Mouse (Mus musculus) hindbrain, embryonic 12.5 days (tissue): ENCODE results near the gene Cdyl2. TPM values are rescaled to one million over a fixed set of nuclear protein-coding genes. Genes with fewer than 3 reads are reported as not detected.

ENCODE experiments used
- ATAC-seq: fragments of 200-750 bp; cut with Nextera tagmentation; 2 replicates; pipeline ENCODE4 v1.8.0; 2017; ENCODE audit warnings: moderate TSS enrichment; ENCODE audit not compliant: low FRiP score
- H3K27ac ChIP-seq: fragments of 300-500 bp; sonication (generic); 2 replicates; pipeline ENCODE4 v1.5.1; 2016; ENCODE audit warnings: mild to moderate bottlenecking
- H3K27me3 ChIP-seq: fragments of 300-500 bp; sonication (generic); 2 replicates; pipeline ENCODE4 v1.6.1; 2016; ENCODE audit warnings: mild to moderate bottlenecking
- H3K36me3 ChIP-seq: fragments of 300-500 bp; sonication (generic); 2 replicates; pipeline ENCODE4 v1.6.1; 2016; ENCODE audit warnings: mild to moderate bottlenecking
- H3K4me1 ChIP-seq: fragments of 300-500 bp; sonication (generic); 2 replicates; pipeline ENCODE4 v1.6.1; 2016
- H3K4me2 ChIP-seq: fragments of 300-500 bp; sonication (generic); replicated peaks from 2 replicates; pipeline ENCODE4 v1.6.1; 2016; ENCODE audit warnings: mild to moderate bottlenecking
- H3K4me3 ChIP-seq: fragments of 300-500 bp; sonication (generic); 2 replicates; pipeline ENCODE4 v1.5.1; 2016; ENCODE audit warnings: mild to moderate bottlenecking
- H3K9ac ChIP-seq: fragments of 300-500 bp; sonication (generic); 2 replicates; pipeline ENCODE4 v1.6.1; 2016; ENCODE audit warnings: mild to moderate bottlenecking, moderate library complexity
- H3K9me3 ChIP-seq: fragments of 300-500 bp; sonication (generic); replicated peaks from 2 replicates; pipeline ENCODE4 v1.6.1; 2016; ENCODE audit warnings: mild to moderate bottlenecking
- WGBS: fragments of 180-500 bp; shearing (Covaris S2); methylation state at CpG from one replicate; pipeline ENCODE4 v1.1.7; 2016; 5-methylcytosine and 5-hydroxymethylcytosine counted together
- polyA plus RNA-seq: library from polyadenylated mRNA; unstranded; fragments of >200 nt; fragmentation: Nextera tagmentation; extraction: Ambion mirVana; gene quantifications from 2 replicates; pipeline ENCODE4 v1.2.1, GENCODE M21; 2016

Cdyl2 gene
- 7.0 and 8.8 TPM in 2 replicates for polyA plus RNA-seq

GRCm38 (mm10) chr8:116732684-116733647 lies at the start of gene Cdyl2:
TSS of gene Cdyl2 (minus strand) at chr8:116732991.
- H3K4me1 ChIP-seq = peaks cover 8% of the 10 kb centered on the region
- H3K36me3 ChIP-seq = 0 out of 2 replicates have a peak, but pooled peaks cover 5% of the 10 kb centered on the region
- H3K4me2 ChIP-seq = peak within 1 kb of the TSS; percentile 84
- H3K9ac ChIP-seq = peak within 1 kb of the TSS; percentile 89
- peak within 1 kb of the TSS; percentile 85 for H3K27ac ChIP-seq
- peak; percentile 91 for ATAC-seq
- H3K9me3 ChIP-seq = peaks cover 6% of the 10 kb centered on the region; the same call in 1 of the 2 replicates
- H3K27me3 ChIP-seq = peaks cover 21% of the 10 kb centered on the region
- under 1% methylated on average over 71 of the region's 129 CpGs for WGBS
- H3K4me3 ChIP-seq = peak within 1 kb of the TSS; percentile 82

GRCm38 (mm10) chr8:116780594-116780993 lies 47.8 kb upstream of the Cdyl2 start:
- 78% methylated on average over 8 of the region's 8 CpGs for WGBS
- H3K4me3 ChIP-seq = no peak overlapping the region
- H3K36me3 ChIP-seq = no peaks in the 10 kb centered on the region
- no peaks in the 10 kb centered on the region for H3K4me1 ChIP-seq
- H3K27ac ChIP-seq = no peak overlapping the region
- no peak for ATAC-seq
- no peaks in the 10 kb centered on the region for H3K9me3 ChIP-seq
- no peaks in the 10 kb centered on the region for H3K27me3 ChIP-seq
- H3K4me2 ChIP-seq = no peak overlapping the region
- no peak overlapping the region for H3K9ac ChIP-seq

GRCm38 (mm10) chr8:116774220-116774619 lies 41.4 kb upstream of the Cdyl2 start:
- no peaks in the 10 kb centered on the region for H3K9me3 ChIP-seq
- ATAC-seq = no peak
- H3K4me1 ChIP-seq = no peaks in the 10 kb centered on the region
- WGBS = 91% methylated on average over 5 of the region's 5 CpGs
- H3K4me3 ChIP-seq = no peak overlapping the region
- H3K36me3 ChIP-seq = no peaks in the 10 kb centered on the region
- no peaks in the 10 kb centered on the region for H3K27me3 ChIP-seq
- H3K4me2 ChIP-seq = no peak overlapping the region
- no peak overlapping the region for H3K9ac ChIP-seq
- no peak overlapping the region for H3K27ac ChIP-seq

GRCm38 (mm10) chr8:116772727-116773126 lies 39.9 kb upstream of the Cdyl2 start:
- no peaks in the 10 kb centered on the region for H3K9me3 ChIP-seq
- H3K27ac ChIP-seq = no peak overlapping the region
- no peaks in the 10 kb centered on the region for H3K27me3 ChIP-seq
- no peaks in the 10 kb centered on the region for H3K4me1 ChIP-seq
- no peak overlapping the region for H3K4me3 ChIP-seq
- no peak overlapping the region for H3K9ac ChIP-seq
- no peak overlapping the region for H3K4me2 ChIP-seq
- H3K36me3 ChIP-seq = no peaks in the 10 kb centered on the region
- WGBS = 84% methylated on average over 9 of the region's 9 CpGs
- no peak for ATAC-seq

GRCm38 (mm10) chr8:116771797-116772343 lies 39.1 kb upstream of the Cdyl2 start:
- no peaks in the 10 kb centered on the region for H3K9me3 ChIP-seq
- H3K9ac ChIP-seq = no peak overlapping the region
- no peak overlapping the region for H3K27ac ChIP-seq
- WGBS = 79% methylated on average over 7 of the region's 7 CpGs
- ATAC-seq = no peak
- H3K36me3 ChIP-seq = no peaks in the 10 kb centered on the region
- H3K4me2 ChIP-seq = no peak overlapping the region
- H3K4me3 ChIP-seq = no peak overlapping the region
- H3K27me3 ChIP-seq = no peaks in the 10 kb centered on the region
- no peaks in the 10 kb centered on the region for H3K4me1 ChIP-seq

GRCm38 (mm10) chr8:116770756-116771155 lies 38.0 kb upstream of the Cdyl2 start:
- H3K27ac ChIP-seq = no peak overlapping the region
- ATAC-seq = no peak
- 77% methylated on average over 12 of the region's 12 CpGs for WGBS

GRCm38 (mm10) chr8:116756174-116756573 lies 23.4 kb upstream of the Cdyl2 start:
- no peaks in the 10 kb centered on the region for H3K27me3 ChIP-seq
- 65% methylated on average over 3 of the region's 3 CpGs for WGBS
- H3K27ac ChIP-seq = no peak overlapping the region
- no peaks in the 10 kb centered on the region for H3K9me3 ChIP-seq
- no peaks in the 10 kb centered on the region for H3K36me3 ChIP-seq
- H3K4me2 ChIP-seq = no peak overlapping the region
- no peak overlapping the region for H3K9ac ChIP-seq
- ATAC-seq = no peak
- no peaks in the 10 kb centered on the region for H3K4me1 ChIP-seq
- no peak overlapping the region for H3K4me3 ChIP-seq

More at GRCm38 (mm10) chr8:116770756-116771155, 38.0 kb upstream of the Cdyl2 start:
- Histone ChIP-seq H3K4me3 (no peak overlapping the region), H3K4me2 (no peak overlapping the region), H3K9ac (no peak overlapping the region), H3K9me3 (no peaks in the 10 kb centered on the region), H3K27me3 (no peaks in the 10 kb centered on the region), H3K4me1 (no peaks in the 10 kb centered on the region), H3K36me3 (no peaks in the 10 kb centered on the region)

GRCm38 (mm10) chr8:116755557-116755956 lies 22.8 kb upstream of the Cdyl2 start:
- Histone ChIP-seq H3K4me1 (no peaks in the 10 kb centered on the region), H3K27ac (no peak overlapping the region), H3K27me3 (no peaks in the 10 kb centered on the region), H3K9ac (no peak overlapping the region), H3K4me2 (no peak overlapping the region), H3K36me3 (no peaks in the 10 kb centered on the region), H3K4me3 (no peak overlapping the region), H3K9me3 (no peaks in the 10 kb centered on the region)
- no peak for ATAC-seq
- WGBS = 11% methylated on average over 4 of the region's 4 CpGs

GRCm38 (mm10) chr8:116740726-116741125 lies 7.9 kb upstream of the Cdyl2 start:
- 85% methylated on average over 1 of the region's 1 CpGs for WGBS
- Histone ChIP-seq H3K9ac (no peak overlapping the region), H3K27ac (no peak overlapping the region), H3K4me1 (no peaks in the 10 kb centered on the region), H3K36me3 (no peaks in the 10 kb centered on the region), H3K27me3 (no peaks in the 10 kb centered on the region; the same call in 1 of the 2 replicates), H3K9me3 (0 out of 2 replicates have a peak, but pooled peaks cover 4% of the 10 kb centered on the region), H3K4me2 (no peak overlapping the region), H3K4me3 (no peak overlapping the region)
- no peak for ATAC-seq

- Histone ChIP-seq H3K27me3 (peaks cover 21% of the 10 kb centered on the region), H3K4me1 (peaks cover 8% of the 10 kb centered on the region), H3K9ac (no peak overlapping the region), H3K36me3 (no peaks in the 10 kb centered on the region), H3K4me3 (no peak overlapping the region), H3K9me3 (0 out of 2 replicates have a peak, but pooled peaks cover 4% of the 10 kb centered on the region), H3K27ac (no peak overlapping the region), H3K4me2 (no peak overlapping the region)
- no peak for ATAC-seq
- WGBS = 74% methylated on average over 5 of the region's 5 CpGs
Observed at GRCm38 (mm10) chr8:116735306-116735705, 2.5 kb upstream of the Cdyl2 start.

- H3K9me3 ChIP-seq = peaks cover 4% of the 10 kb centered on the region; the same call in 1 of the 2 replicates
Observed at GRCm38 (mm10) chr8:116734176-116734575, 1.4 kb upstream of the Cdyl2 start.

GRCm38 (mm10) chr8:116733648-116734014 lies 840 bp upstream of the Cdyl2 start:
- H3K4me1 ChIP-seq = peaks cover 8% of the 10 kb centered on the region
- peaks cover 6% of the 10 kb centered on the region; the same call in 1 of the 2 replicates for H3K9me3 ChIP-seq
- H3K27me3 ChIP-seq = peaks cover 21% of the 10 kb centered on the region
- WGBS = 18% methylated on average over 3 of the region's 3 CpGs
- ATAC-seq = peak; percentile 20
- 0 out of 2 replicates have a peak, but pooled peaks cover 5% of the 10 kb centered on the region for H3K36me3 ChIP-seq
- H3K9ac ChIP-seq = peak overlapping the region; percentile 89
- peak overlapping the region; percentile 84 for H3K4me2 ChIP-seq
- peak overlapping the region; percentile 82 for H3K4me3 ChIP-seq
- H3K27ac ChIP-seq = peak overlapping the region; percentile 85; the same call in 1 of the 2 replicates

More at GRCm38 (mm10) chr8:116734176-116734575, 1.4 kb upstream of the Cdyl2 start:
- ATAC-seq = no peak
- 57% methylated on average over 9 of the region's 9 CpGs for WGBS
- H3K27ac ChIP-seq = no peak overlapping the region
- H3K27me3 ChIP-seq = peaks cover 21% of the 10 kb centered on the region
- H3K9ac ChIP-seq = no peak overlapping the region
- H3K36me3 ChIP-seq = no peaks in the 10 kb centered on the region
- H3K4me2 ChIP-seq = no peak overlapping the region
- H3K4me1 ChIP-seq = peaks cover 8% of the 10 kb centered on the region
- H3K4me3 ChIP-seq = no peak overlapping the region
